Mouse (Mus musculus): ENCODE measurements around the gene Dlx5.
A peak's percentile ranks its signal among the peaks of the same experiment; 100 is the strongest.

Dlx5 gene

DNA sequence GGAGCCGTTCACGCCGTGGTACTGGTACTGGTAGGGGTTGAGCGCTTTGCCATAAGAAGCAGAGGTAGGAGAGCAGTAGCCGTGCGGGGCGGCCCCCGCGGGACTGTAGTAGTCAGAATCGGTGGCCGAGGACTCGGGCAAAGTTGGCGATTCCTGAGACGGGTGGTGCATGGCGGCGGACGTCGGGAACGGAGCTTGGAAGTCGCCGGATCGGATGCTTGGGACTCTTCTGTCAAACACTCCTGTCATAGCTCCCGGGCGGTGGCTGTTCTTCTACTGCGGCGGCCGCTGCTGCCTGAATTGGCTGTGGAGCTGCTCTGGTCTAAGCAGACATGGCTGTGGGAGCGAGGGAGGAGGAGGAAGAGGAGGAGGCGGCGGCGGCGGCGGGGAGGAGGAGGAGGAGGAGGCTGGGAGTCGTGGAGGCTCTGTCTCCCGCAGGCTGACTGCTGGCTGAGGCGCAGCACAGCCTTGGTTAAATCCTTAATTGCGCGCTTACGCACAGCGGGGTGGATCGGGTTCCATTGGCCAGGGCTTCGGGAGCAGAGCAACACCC is at the start of gene Dlx5:
Dlx5 (minus strand) TSS at position 448 of the 553 bp plus-strand sequence.
- DNase-seq (ENCODE audit: low spot score): no peak

DNA sequence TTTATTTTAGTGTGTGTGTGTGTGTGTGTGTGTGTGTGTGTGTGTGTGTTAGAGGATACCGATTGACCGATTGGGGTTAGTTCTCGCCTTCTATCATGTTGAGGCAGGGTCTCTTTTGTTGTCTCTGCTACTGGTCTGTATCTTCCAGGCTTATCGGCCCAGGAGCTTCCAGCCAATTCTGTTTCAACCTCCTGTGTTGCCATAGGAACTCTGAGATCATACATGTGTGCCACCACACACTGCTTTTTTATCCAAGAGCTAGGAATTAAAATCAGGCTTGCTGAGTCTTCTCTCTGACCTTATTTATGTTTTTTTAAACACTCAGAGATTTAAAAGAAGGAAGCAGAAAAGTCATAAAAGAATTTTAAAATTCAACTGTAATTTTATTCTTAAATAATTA is 49.6 kb upstream of the Dlx5 start:
- DNase-seq (ENCODE audit: low spot score): no peak

DNA sequence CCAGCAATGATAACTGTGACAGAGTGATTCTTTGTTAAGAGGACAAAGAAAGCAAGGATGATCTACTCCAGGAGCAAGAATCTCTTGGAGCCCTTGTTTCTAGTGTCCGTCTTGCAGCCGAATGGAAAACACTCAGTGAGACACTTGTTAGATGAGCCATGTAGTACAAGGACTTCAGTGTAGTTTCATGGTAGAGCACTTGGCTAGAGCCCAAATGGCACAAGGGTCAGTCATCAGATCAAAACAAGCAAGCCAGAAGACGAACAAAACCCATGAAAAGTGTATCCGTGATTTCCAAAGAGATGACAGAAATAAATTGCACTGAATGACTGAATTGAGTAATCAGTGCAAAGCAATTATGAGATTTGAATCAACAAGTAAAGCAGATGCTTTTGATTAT is 48.9 kb upstream of the Dlx5 start:
- DNase-seq (ENCODE audit: low spot score): no peak

DNA sequence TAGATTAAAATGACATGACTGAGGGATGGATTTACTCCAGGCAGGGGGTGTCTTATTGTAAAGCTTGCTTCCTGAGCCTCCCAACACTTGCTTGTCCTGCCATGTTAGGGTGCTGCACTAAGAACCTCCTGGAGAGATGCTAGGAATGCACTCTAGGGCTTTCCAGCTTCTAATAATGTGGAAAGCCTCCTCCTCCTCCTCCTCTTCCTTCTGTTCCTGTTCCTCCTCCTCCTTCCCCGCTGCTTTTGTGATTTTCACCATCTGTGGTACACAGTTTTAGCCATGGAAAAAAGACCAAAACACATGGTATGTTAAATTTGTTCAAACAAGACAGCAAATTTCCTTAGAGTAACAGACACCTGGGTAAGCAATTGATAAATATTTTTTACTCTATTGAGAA is 43.4 kb upstream of the Dlx5 start:
- no peak for DNase-seq (ENCODE audit: low spot score)

DNA sequence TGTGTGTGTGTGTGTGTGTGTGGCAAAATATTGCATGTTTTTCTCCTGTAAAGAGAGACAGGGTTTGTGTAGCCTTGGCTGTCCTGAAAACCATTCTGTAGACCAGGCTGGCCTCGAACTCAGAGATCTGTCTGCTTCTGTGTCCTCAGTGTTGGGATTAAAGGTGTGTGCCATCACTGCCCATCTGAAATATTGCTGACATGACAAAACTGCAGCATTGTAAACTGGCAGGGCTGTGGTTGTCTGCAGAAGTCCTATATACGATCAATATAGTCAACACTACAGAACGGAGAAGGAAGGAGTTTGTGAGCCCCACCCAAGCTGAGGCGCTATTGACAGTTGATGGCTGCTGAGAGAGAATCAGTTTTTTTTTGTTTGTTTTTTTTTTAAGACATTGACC is 35.4 kb upstream of the Dlx5 start:
- DNase-seq (ENCODE audit: low spot score): no peak

DNA sequence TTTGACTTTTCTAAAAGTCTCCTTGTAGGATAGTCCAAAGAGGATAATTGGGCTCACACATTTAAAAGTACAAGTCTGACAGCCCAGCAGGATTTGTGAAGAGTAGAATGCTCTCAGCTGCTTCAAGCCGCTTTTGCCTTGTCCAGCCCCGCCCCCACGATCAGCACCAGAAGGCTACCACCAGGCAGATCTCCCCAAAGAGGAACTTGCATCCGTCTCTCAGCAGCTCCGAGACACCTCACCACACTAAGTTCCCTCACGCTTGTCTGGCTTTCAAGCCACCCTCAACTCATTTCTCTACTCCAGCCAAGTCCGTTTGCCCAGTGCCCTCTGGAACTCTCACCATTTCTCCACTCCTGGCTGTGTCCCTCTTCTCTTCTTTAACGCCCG is 33.6 kb upstream of the Dlx5 start:
- DNase-seq (ENCODE audit: low spot score): no peak

DNA sequence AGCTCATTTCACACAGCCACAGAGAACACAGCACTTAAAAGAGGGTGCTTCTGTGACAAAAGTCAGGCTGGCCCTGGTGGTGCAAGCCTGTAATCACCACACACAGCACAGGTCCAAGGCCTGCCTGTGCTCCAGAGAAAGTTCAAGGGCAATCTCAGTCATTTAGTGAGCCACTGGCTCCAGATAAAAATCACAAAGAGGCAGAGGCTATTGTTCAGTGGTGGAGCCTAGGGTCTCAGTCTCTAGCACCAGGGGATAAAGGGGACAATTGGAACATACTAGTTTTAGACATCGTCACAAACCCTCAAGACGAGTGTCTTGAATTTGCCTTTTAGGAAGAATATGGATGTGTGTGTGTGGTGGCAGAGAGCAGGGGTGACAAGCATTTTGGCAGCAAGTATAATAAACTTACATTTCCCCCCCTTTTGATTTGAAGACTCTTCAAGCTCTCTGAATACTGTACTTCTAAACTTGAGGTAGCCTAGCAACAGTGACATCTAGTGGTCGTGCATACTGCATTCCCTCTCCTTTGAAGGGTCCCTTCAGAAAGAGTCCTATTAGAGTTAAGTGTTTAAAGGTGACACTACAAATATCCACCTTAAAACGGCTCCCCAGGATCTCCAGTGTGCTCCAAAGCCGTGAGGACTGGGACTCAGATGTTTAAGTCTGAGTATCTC is 33.1 kb upstream of the Dlx5 start:
- no peak for DNase-seq (ENCODE audit: low spot score)

DNA sequence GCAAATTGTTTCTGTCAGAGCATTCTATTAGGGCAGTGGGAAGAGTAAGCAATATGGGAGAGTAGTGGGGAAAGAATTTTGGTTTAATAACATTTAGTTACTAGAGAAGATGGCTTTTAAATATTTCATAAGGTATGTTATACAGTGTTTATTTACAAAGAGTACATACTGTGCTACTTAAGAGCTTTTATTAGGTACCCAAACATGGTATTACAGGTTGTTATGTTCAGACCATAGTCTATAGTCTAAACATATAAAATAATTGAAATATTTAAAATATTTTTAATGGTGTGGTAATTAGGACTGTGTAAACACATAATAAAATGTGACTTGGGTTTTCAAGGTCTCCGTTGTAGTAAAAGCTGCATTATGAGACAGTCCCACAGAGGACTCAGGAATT is 32.4 kb upstream of the Dlx5 start:
- DNase-seq (ENCODE audit: low spot score): no peak

DNA sequence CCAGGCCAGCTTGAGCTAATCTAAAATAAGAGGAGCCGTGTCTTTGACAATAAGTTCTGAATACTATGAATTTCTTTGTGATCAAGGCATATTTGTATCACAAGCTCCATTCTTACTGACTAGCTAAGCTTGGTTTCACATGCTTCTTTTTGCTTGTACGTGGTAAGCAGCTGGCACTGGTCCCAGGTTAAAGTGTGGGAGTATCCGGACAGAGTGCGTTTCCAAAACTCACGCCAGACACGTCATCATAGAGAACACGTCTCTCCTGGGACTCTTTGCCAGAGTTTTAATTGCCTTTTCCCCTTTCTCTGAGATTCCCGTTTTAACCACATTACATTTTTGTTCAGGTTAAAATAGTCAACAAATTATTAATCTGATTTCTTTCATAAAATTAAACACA is 27.7 kb upstream of the Dlx5 start:
- peak; percentile 52 for DNase-seq (ENCODE audit: low spot score)

DNA sequence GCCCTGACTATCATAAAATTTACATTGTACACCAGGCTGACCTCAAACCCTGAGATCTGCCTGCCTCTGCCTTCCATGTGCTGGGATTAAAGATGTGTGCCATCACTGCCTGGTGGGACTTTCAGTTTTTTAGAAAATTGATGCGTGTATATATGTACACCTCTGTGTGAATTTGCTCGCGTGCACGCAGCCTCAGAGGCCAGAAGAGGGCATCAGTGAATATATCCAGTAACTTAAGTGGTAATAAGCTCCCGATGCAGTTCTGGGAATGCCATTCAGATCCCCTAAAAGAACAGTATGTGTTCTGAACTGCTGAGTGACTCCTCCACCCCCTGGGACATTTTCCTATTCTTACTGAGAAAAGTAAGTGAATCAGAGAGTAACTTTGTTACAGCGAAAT is 8.2 kb upstream of the Dlx5 start:
- no peak for DNase-seq (ENCODE audit: low spot score)

DNA sequence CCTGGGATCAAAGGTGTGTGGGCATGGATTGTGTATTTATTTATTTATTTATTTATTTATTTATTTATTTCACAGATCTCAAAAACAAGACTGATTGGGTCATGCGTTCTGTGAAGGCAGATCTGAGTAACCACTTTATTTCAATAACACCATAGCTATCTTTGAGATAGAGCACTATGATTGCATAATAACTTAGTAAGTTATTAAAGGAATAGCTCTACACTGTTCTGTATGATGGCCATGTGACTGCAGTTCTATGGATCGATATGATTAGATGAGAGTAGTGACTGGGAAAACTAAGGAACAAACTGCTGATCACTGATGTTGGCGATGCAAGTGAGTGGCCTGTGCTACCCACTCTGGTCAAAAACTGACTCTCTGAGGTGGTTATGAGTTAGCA is 4.3 kb upstream of the Dlx5 start:
- no peak for DNase-seq (ENCODE audit: low spot score)

DNA sequence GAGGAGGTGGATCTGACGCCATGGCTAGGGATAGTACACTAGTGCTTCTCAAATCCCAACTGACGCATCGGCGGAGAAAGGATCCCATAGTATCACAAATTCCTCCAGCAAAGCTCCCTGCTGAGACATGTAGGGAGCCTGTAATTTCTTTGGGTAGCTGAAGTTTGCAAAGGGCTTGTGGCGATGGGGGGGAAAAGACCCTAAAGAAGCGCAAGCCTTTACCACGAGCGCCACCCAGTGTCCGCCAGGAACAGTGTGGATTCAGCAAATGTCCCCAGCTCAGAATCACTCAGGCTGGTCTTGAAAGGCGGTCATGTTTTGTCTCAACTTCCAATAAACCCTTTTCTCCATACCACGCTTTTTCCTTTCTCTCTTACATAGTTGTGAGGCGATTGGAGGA is 3.0 kb upstream of the Dlx5 start:
- DNase-seq (ENCODE audit: low spot score): no peak

DNA sequence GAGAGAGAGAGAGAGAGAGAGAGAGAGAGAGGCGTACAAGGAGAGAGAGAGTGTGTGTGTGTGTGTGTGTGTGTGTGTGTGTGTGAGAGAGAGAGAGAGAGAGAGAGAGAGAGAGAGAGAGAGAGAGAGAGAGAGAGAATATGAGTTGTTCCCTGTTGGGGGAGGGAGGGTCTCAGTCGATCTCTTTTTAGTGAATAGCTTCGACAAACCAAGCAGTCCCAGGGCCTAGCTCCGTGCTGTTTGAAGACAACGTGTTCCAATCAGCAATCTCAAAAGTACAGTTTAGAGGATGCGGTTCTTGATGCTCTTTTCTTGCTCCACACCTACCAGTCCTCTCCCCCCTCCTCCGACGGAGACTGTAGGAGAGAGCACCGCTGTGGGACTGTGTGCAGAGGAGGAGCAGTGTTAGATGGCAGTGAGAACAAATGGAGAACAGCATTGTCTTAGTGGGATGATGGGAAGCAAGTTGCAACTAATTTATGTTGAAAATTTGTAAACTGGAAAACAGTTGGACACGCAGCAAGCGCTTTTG is 447 bp upstream of the Dlx5 start:
- DNase-seq (ENCODE audit: low spot score): no peak

DNA sequence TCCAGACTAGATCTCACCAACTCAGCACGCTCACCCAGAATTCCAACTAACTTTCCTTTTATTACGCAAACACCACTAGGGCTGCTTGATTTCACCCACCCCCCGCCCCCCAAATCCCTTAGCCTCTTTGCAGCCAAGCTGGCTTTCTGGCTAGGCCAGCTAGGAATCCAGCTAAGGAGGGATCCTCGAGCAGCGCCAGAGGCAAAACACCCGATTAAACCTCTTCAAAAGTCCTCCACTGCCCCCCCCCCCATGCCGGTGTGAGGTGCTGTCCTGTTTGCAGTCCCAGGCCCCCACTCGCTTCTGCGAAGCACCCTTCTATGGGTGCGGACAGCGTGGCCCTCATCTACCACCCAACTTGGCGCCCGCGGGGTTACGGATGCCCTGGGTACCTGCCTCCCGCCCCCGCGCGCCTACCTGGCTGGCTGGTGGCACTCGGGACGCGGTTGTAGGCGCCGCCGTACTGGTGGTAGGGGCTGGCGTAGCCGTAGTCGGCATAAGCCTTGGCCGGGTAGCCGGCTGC is 709 bp downstream of the Dlx5 start:
- no peak for DNase-seq (ENCODE audit: low spot score)

DNA sequence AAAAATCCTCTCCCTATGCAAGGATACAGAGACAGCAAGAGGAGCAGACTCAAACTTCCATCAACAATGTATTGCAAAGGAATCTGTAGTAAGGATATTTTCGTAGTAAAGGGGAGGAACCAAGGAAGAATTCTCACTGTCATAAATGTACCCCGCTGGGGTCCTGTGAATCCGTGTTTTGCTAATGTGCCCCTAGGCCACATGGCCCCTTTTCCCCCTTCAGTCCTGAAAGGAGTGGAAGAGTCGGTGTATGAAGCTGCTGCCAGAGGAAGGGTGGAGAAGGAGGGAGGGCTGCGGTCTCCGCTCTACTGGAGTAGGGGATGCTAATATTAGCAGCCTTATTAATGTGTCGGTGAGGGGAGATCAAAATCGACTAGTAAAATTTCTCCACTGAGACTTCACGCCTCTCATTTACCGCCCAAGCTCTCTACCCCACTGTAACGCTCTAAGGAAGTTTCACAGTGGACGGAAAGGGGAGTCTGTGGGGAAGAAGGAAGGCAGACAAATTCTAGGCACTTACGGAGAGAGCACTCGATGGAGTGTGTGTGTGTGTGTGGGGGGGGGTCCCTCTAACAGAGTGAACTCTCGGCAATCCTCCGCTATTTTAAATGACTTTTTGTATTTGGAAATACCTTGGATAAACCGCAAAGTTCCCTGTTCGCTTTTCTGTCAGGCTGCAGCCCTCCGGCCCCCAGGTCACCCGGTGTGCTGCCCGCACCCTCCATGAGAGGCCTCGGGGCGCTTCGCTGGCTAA is 1.3 kb downstream of the Dlx5 start:
- no peak for DNase-seq (ENCODE audit: low spot score)

DNA sequence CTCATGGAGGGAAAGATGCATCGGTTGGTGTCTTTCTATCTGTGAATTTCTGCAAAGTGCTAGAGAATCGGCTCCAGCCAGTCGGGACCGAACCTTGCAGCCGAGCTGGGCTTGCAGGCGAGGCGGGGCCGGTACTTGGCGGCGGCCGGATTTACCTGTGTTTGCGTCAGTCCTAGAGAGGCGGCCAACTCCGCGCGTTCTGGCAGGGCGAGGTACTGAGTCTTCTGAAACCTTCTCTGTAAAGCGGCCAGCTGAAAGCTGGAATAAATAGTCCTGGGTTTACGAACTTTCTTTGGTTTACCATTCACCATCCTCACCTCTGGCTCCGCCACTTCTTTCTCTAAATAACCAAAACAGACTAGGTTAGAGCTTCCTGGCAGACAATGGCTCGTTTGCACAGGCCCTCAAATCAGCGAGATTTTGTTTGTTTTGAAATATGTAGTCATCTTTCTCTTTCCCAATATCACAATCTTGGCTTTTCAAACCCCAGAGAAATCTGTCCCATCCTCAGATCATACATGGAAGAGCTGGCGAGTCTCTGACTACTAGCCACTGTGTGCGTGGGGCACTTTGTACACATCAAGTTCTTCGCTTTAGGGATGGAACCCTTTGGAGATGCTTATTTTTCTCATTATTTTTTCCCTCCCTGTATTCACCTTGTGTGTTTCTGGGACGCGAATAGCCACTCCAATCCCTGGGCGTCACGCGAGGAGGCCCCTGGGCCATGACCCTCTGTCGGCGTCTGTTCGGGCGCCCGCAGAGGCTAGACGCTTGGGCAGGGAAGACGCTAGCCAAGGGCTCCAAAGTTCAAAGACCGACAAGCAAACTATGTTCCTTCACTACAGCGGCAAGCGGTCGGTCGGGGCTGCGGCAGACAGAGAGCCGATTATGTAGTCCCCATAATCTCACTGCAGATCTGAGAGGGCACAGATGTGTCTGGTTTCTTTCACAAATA is 2.2 kb downstream of the Dlx5 start:
- no peak for DNase-seq (ENCODE audit: low spot score)

DNA sequence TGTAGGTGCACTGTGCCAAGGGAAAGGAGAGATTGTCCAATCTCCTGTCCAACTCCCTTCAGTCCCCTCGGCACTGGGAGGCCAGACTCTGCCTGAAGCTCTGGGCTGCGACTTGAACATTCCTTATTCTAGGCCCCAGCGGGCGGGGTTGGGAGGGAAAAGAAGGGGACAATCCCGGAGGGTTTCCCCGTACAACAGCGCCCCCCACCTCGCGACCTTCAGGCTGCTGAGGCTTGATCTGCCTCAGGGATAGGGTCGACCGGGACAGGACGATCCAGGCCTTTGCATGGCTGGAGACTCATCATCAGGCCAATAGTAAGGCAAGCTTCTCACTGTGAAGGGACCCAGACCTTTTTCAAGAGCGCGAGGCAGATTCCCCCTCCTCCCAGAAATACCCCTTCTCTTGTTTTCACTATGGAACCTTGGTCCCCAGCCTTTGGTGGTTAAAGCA is 3.0 kb downstream of the Dlx5 start:
- no peak for DNase-seq (ENCODE audit: low spot score)

DNA sequence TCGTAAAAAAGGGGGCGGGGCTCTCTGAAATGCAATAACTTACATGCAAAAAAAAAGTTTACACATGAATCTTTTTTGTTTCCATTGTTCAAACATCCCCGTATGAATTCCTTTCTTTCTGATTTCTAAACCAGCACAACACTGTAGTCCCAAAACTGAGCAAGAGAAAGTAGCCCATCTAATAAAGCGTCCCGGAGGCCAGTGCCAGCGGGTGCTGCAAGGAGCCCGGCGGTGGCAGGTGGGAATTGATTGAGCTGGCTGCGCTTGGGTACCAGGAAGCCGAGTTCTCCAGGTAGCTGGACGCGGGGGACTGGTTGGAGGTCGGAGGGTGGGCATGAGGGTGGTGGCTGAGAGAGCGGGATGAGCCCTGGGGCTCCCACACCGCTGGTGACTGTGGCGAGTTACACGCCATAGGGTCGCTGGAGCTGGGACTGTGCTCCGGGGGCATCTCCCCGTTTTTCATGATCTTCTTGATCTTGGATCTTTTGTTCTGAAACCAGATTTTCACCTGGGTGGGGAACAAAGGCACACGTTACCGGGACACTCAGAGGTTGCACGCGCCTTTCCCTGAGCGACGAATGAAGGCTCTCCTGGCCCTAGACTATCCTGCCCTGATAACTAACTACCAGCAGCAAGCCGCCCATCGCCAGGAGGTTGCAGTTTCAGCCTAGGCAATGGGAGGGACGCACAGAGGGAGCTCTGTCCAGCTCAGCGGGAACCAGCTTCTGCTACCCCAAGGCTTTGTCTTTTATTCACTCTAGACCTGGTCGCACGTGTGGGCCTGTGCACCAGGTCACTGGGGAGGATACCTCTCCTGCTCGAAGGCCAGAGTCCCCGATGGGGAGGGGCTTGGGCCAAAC is 3.7 kb downstream of the Dlx5 start:
- DNase-seq (ENCODE audit: low spot score): no peak

DNA sequence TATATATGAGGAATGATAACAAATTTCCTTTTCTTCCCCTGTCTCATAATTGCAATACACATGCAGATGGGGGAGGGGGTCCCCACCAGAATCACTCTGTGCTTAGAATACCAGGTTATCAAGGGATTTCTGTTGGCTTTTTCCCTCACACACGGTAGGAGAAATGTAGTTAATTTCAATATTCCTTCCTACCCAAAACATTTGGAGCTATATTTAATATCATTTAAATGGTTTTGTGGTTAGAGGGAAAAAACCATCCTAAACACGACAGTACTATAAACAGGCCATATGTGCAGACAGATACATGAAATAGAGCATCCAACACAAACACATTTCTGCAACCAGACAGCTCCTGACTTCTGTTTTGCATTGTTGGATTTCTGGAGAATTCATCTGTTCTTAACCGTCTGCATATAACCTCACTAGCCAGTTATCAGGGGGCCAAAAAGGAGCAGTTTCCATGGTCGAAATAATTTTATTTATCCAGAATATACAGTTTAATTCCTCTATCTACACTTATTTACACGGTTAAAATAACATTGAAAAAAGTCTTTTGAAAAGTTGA is 4.5 kb downstream of the Dlx5 start:
- DNase-seq (ENCODE audit: low spot score): no peak

DNA sequence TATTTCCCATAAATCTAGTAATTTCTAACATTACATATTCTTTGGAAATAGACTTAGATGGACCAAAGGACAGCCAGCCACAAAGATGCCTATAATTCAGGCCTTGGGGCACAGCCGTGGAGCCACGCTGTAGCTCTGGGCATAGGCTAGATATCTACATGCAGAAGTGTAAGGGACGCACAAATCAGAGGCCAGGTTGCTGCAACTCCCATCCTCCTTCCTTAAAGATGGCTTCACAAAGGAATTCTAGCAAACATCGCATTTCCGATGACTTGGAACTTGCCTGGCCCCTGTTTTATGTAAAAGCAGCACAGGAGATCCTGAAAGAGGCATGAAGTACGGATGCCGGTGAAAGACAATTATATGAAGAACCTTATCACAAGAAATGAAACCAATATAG is 5.2 kb downstream of the Dlx5 start:
- no peak for DNase-seq (ENCODE audit: low spot score)

DNA sequence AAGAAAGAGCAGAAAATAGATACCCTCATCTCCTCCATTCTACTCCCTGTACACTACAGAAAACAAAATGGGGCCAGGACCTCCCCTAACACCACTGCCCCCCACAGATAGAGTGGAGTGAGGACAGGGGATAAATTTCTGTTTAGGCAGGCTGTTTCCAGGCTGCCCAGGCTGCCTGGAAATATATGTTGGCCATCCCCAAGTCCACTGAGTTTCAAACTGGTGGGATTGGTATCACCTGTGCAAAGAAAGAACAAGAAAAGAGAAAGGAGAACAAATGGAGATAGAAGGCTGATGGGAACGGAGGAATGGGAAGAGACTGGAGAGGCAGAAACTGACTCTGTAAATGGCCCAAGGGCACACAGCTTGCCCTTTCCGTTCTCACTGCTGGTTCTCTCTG is 5.7 kb downstream of the Dlx5 start:
- no peak for DNase-seq (ENCODE audit: low spot score)

Measured in ovary, adult 18-20 months (tissue).